Mouse (Mus musculus): ENCODE results near the gene Paox.
A peak's percentile ranks its signal among the peaks of the same experiment; 100 is the strongest.

- TF ChIP-seq TCF12 (IDR thresholded peaks at IDR 0.05; ENCODE audit: low read depth, low read length) = no peak
- no peak for TF ChIP-seq BHLHE40 (IDR thresholded peaks at IDR 0.05; ENCODE audit: borderline replicate concordance, low read depth, low read length)
- TF ChIP-seq ZC3H11A (IDR thresholded peaks at IDR 0.05; ENCODE audit: low read depth, low read length) = no peak
- peak in 1 of 2 experiments; percentile 44; a peak in 1 of 4 replicates for TF ChIP-seq POLR2A (IDR thresholded peaks at IDR 0.05; ENCODE audit: control insufficient read depth in 1 of 2, insufficient read depth in 1 of 2, low read depth in 1 of 2, low read length in 2 of 2, poor library complexity in 1 of 2)
- TF ChIP-seq RCOR1 (IDR thresholded peaks at IDR 0.05; ENCODE audit: low read depth, low read length) = no peak
- no peak for TF ChIP-seq TAL1 (IDR thresholded peaks at IDR 0.05; ENCODE audit: low read length)
- no peak for TF ChIP-seq CTCF (IDR thresholded peaks at IDR 0.05 in 2 of 3, conservative IDR thresholded peaks at IDR 0.05 in 1 of 3; ENCODE audit: control insufficient read depth in 1 of 3, insufficient read depth in 1 of 3, low read depth in 2 of 3, low read length in 3 of 3, poor library complexity in 1 of 3, severe bottlenecking in 1 of 3)
- no peak for TF ChIP-seq KAT2A (conservative IDR thresholded peaks at IDR 0.05; ENCODE audit: low read depth, low read length)
- TF ChIP-seq MAFK (IDR thresholded peaks at IDR 0.05; ENCODE audit: borderline replicate concordance, low read depth, low read length) = no peak
Measured at GRCm38 (mm10) chr7:140077698-140078097, 37.9 kb upstream of the Paox start.
